Mouse (Mus musculus) Patski (cell line): ENCODE results near the gene Epb41. TPM values are rescaled to one million over a fixed set of nuclear protein-coding genes. Genes with fewer than 3 reads are reported as not detected.

Source experiments
- ATAC-seq: fragments of 100-300 bp; one replicate; pipeline ENCODE4 v1.8.0; 2021
- CTCF ChIA-PET: fragments of 350-600 bp; sonication (Branson Sonifier 250); formaldehyde crosslinking; loops from one replicate; lab custom pipeline; 2022; ENCODE audit warnings: inconsistent platforms; lab: Charles Lee
- POLR2A ChIA-PET: fragments of 350-600 bp; sonication (Branson Sonifier 250); formaldehyde crosslinking; loops from one replicate; lab custom pipeline; 2022; ENCODE audit warnings: antibody characterized with exemption, inconsistent platforms; lab: Charles Lee
- DNase-seq: peaks from one replicate; pipeline ENCODE4 v3.0.0-alpha.2; 2011; ENCODE audit warnings: low read depth, low spot score
- H3K27me3 ChIP-seq: fragments of 371-371 bp; one replicate; pipeline ENCODE4 v1.5.1; 2021
- CTCF ChIP-seq: fragments of 100-300 bp; IDR thresholded peaks from one replicate; pipeline ENCODE4 v1.5.1; 2021
- in situ Hi-C: fragments of 300-500 bp; cut with MboI; formaldehyde crosslinking; loops from 3 replicates; pipeline ENCODE4 v1.11.1; 2018; ENCODE audit warnings: low pct_unique_long_range_greater_than_20kb, mixed read lengths
- polyA plus RNA-seq: library from polyadenylated mRNA; unstranded; gene quantifications from one replicate; pipeline ENCODE4 v1.2.3, GENCODE M21; 2021

The Epb41 gene
- polyA plus RNA-seq, 1 experiment from 2014 or later = 53.5 TPM

DNA sequence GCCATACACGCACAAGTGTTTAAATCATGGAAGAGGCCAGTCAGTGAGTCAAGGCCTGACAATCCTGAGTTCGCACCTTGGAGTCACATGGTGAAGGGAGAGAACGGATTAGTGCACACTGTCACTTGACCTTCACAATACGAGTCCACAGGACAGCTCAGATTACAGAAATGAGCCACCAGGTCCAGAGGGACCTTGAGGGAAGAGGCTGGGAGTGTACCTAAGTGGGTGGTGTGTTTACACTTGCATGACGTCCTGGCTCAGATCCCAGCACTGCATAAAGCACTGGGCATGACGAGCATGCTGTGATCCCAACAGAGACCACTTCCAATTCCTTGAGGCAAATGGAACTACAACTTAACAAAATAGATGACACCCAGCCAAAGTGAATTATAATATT lies 168.7 kb downstream of the Epb41 start:
- ATAC-seq (no peak), DNase-seq (no peak)
- TF ChIP-seq CTCF = no peak
- CTCF ChIA-PET = no interaction called here
- H3K27me3 ChIP-seq = no peaks in the 10 kb centered on the region
- POLR2A ChIA-PET = no interaction called here
- in situ Hi-C loops = loop anchor here (10.0 kb wide), 1 partner anchor 178 kb away; no protein-coding TSS in a partner anchor

- ATAC-seq (no peak), DNase-seq (no peak)
- POLR2A ChIA-PET = no interaction called here
- CTCF ChIA-PET = interaction anchor here (1.0 to 1.5 kb wide), 4 partner anchors 12 to 175 kb away, joined by 3 to 4 read pairs (median 4); no protein-coding TSS in a partner anchor
- in situ Hi-C loops = loop anchor here (10.0 kb wide), 1 partner anchor 180 kb away; no protein-coding TSS in a partner anchor
- no peak for TF ChIP-seq CTCF
- no peaks in the 10 kb centered on the region for H3K27me3 ChIP-seq
Measured at GRCm38 (mm10) chr4:131904478-131904877, 170.6 kb downstream of the Epb41 start.

DNA sequence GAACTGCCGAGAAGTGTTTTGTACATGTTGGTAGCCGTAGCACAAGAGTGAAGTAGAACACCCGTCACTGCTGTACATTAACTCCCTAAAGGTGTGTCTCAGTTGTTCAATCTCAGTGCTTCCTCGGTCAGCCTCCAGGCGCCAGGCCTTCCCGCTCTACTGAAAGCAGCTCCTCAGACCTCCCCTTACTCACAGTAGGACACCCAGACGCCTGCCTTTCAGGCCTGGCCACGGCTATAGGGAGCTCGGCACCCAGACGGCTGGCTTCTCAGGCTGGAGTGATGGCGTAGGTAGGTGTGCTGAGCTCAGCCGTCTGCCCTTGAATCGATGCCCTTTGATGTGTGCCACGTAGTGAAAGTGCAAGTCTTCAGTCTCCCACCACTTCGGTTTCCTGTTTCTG lies 174.0 kb downstream of the Epb41 start:
- DNase-seq (no peak), ATAC-seq (no peak)
- no peak for TF ChIP-seq CTCF
- no peaks in the 10 kb centered on the region for H3K27me3 ChIP-seq
- POLR2A ChIA-PET = no interaction called here
- CTCF ChIA-PET = interaction anchor here (1.0 kb wide), 1 partner anchor 8 kb away, joined by 4 read pairs; no protein-coding TSS in a partner anchor
- in situ Hi-C loops = loop anchor here (10.0 kb wide), 1 partner anchor 184 kb away; no protein-coding TSS in a partner anchor

DNA sequence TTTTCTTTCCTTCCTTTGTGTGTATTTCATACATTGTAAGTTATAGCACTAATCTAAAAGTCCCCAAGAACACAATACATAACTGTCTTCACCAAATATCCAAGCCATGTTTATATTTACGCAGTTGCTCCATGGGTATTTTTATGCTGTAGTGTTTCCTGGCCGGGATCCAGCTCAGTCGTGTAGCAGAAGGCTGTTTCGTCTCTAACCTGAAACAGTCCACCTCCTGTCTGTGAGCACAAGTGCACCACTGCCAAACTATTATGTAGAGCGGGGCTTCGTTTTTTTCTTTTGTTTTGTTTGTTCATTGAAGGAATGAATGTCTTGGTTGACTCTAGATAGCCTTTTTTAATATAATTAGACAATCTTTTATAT lies 176.0 kb downstream of the Epb41 start:
- no peak for TF ChIP-seq CTCF
- DNase-seq = no peak
- CTCF ChIA-PET = no interaction called here
- in situ Hi-C loops = no loop called here
- no peaks in the 10 kb centered on the region for H3K27me3 ChIP-seq
- ATAC-seq = no peak
- POLR2A ChIA-PET = interaction anchor here (0.6 kb wide), 1 partner anchor 38 kb away, joined by 3 read pairs; no protein-coding TSS in a partner anchor

DNA sequence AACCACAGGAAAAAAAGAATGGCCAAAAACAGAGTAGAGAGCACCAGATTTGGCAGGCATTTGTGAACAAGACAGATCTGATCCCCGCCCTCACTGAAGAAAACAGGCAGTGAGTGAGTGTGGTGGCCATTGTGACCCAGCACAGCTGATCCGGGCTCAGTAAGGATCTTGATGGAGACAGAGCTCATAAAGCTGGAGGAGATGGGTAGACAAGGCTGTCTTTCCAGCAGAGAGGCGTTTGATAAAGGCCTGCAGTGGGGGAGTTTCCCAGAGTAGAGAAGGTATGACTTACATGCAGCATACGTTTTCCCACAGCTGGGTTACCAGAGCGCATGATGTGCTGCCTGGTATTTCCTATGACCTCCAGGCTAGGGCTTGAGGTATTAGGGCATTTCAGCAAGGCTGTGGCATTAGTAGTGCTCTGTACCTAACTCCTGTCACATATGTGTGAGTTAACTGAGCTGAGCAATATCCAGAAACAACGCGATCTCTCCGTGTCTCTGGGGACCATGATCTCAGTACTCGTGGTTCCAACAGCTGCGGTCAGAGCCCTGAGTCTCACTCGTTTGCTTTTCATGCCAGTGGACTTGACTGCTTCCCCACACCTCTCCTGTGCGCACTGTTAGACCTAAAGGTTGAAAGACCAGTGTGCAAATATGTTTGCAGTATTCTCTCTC lies 176.5 kb downstream of the Epb41 start:
- ChIA-PET POLR2A (no interaction called here), CTCF (no interaction called here)
- in situ Hi-C loops = no loop called here
- TF ChIP-seq CTCF = no peak
- DNase-seq = no peak
- no peak for ATAC-seq
- no peaks in the 10 kb centered on the region for H3K27me3 ChIP-seq

GRCm38 (mm10) chr4:131897787-131898186 lies 177.3 kb downstream of the Epb41 start:
- POLR2A ChIA-PET = no interaction called here
- CTCF ChIA-PET = no interaction called here
- H3K27me3 ChIP-seq = no peaks in the 10 kb centered on the region
- in situ Hi-C loops = no loop called here
- ATAC-seq (no peak), DNase-seq (no peak)
- TF ChIP-seq CTCF = no peak

DNA sequence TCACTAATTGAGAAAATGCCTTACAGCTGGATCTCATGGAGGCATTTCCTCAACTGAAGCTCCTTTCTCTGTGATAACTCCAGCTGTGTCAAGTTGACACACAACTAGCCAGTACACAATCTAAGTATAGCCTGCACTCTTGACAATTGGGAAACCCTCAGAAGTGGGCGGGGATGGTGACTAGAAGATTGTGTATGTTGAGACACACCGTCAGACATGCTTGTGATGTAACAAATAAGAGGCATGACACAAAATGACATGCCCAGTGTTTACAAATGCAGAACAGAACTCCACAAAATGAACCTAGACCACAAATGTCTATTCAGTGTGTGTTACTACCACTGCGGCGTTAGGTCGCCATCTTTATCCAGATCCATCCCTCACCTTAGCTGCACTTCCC lies 178.0 kb downstream of the Epb41 start:
- H3K27me3 ChIP-seq = no peaks in the 10 kb centered on the region
- POLR2A ChIA-PET = no interaction called here
- in situ Hi-C loops = no loop called here
- DNase-seq (no peak), ATAC-seq (no peak)
- CTCF ChIA-PET = no interaction called here
- no peak for TF ChIP-seq CTCF

DNA sequence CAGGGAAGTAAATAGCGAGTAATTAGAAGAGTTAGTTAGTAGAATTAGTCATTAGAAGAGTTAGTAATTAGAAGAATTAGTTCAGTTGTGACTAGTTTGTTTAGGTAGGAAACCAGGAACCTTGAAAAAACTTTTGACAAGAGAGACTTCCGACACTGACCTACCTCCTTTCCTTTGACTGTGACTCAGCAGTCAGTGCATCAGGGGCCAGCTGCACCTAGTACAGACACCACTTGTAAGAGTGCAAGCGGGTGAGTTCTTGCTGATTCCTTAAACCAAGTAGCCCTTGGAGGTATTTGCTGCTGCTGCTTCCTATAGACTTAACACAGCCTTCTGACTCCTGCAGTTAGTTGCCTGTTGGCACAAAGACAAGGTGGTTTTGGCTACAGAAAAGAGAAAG lies 184.4 kb downstream of the Epb41 start:
- ChIA-PET POLR2A (interaction anchor here (1.1 kb wide), 1 partner anchor 9 kb away, joined by 3 read pairs; no protein-coding TSS in a partner anchor), CTCF (no interaction called here)
- ATAC-seq (no peak), DNase-seq (no peak)
- TF ChIP-seq CTCF = no peak
- no peaks in the 10 kb centered on the region for H3K27me3 ChIP-seq
- in situ Hi-C loops = no loop called here

GRCm38 (mm10) chr4:131888564-131888963 lies 186.6 kb downstream of the Epb41 start:
- no peaks in the 10 kb centered on the region for H3K27me3 ChIP-seq
- in situ Hi-C loops = no loop called here
- ChIA-PET CTCF (no interaction called here), POLR2A (no interaction called here)
- no peak for TF ChIP-seq CTCF
- ATAC-seq = no peak
- DNase-seq = no peak

DNA sequence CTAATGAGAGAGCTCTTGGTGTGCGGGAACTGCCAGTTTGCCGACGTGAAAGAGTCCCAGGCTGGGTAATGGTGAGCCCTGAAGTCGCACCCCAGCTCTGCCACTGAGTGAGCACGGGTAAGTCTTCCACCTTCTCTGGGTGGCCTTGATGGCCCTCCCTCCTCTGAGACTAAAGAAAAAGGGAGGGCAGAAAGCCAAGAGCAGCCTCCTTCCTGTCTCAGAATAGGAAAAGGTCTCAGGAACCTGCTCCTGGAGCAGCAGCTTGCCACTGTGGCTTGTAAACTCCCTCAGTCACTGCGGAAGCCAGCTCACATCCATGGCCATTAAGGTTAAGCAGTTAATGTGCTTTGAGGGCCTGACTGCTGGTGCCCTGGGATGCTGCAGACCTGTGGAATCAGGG lies 189.7 kb downstream of the Epb41 start:
- in situ Hi-C loops = no loop called here
- H3K27me3 ChIP-seq = no peaks in the 10 kb centered on the region
- DNase-seq = no peak
- no peak for ATAC-seq
- no peak for TF ChIP-seq CTCF
- ChIA-PET POLR2A (no interaction called here), CTCF (no interaction called here)

DNA sequence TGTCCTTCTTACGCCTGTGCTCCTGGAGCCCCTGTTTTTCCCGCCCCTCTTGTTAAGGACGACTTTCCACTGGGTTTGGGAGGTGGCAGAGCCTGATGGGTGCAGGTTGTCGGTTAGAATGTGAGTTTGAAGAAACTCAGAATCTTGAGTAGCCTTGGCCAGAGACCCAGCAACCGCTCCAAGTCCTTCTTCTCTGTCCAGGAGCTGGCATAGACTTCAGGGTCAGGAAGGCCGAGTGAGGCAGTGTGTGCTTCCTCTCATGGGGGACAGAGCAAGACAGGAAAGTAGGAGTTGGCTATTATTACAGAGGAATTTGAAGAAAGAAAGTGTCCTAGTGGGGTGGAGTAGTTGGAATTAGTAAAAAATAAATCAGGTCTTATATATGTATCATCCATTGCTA lies 191.6 kb downstream of the Epb41 start:
- no peak for TF ChIP-seq CTCF
- POLR2A ChIA-PET = no interaction called here
- CTCF ChIA-PET = interaction anchor here (1.2 kb wide), 1 partner anchor 173 kb away, joined by 3 read pairs; no protein-coding TSS in a partner anchor
- in situ Hi-C loops = no loop called here
- DNase-seq (no peak), ATAC-seq (no peak)
- H3K27me3 ChIP-seq = no peaks in the 10 kb centered on the region
